11 mouse cellular contexts compared by ENCODE assay signal in the genomic region with DNA sequence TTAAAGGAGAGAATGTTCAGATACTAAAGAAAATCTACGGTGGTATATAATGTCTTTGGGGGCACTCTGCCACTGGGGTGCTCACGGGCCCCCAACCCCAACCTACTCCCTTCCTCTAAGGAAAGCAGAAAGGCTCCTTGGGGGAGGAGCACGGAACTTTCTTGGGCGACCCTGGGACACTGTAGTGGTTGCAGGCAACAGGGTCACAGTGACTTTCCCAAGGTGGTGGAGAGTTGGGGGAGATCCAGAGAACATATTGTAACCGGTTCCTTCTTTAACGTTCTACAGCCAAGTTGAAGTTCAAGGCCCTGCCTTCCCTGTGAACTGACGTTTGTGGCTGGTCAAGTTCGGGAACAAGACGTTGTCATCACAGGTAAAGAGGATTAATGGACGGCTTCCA. TPM values are rescaled to one million over a fixed set of nuclear protein-coding genes. Genes with fewer than 3 reads are reported as not detected.
A peak's percentile ranks its signal among the peaks of the same experiment; 100 is the strongest.
DNase-seq lines count a peak whose midpoint lies in the region; ATAC-seq and TF ChIP-seq lines count a peak whose summit lies in the region.
"Had no signal": no experiment of that assay in that cellular context is flagged by ENCODE, and none has a peak within 500 bp of the region (broad histone marks: within the 10 kb centered on the region; RNA-seq: fewer than 3 reads in every experiment).

No protein-coding gene starts in this region.

- H3K27ac ChIP-seq in heart, embryonic 14.5 days (replicated peaks in 1 of 2; ENCODE audit: control insufficient read depth in 1 of 2, insufficient read depth in 1 of 2, low read depth in 2 of 2, low read length in 2 of 2) = no peak overlapping the region
- no peak overlapping the region for H3K27ac ChIP-seq in lung, embryonic 15.5 days
- no peak overlapping the region for H3K27ac ChIP-seq in intestine, embryonic 15.5 days
- H3K27ac ChIP-seq in liver, postnatal 0 days (ENCODE audit: low read depth) = peak overlapping the region; percentile 95

- TF ChIP-seq CTCF in liver, postnatal 0 days (IDR thresholded peaks at IDR 0.05; ENCODE audit: low read depth) = no peak

- ATAC-seq in heart, embryonic 14.5 days (ENCODE audit: insufficient number of reproducible peaks, insufficient read depth, low FRiP score, low read depth) = no peak
- ATAC-seq in lung, embryonic 15.5 days (ENCODE audit: borderline replicate concordance, extremely low read depth, low FRiP score, low TSS enrichment) = no peak
- ATAC-seq in intestine, embryonic 15.5 days = no peak
- ATAC-seq in liver, postnatal 0 days = no peak

- H3K9me3 ChIP-seq in heart, embryonic 14.5 days (ENCODE audit: control insufficient read depth, low read length) = no peaks in the 10 kb centered on the region
- no peaks in the 10 kb centered on the region for H3K9me3 ChIP-seq in lung, embryonic 15.5 days
- no peaks in the 10 kb centered on the region for H3K9me3 ChIP-seq in intestine, embryonic 15.5 days
- no peaks in the 10 kb centered on the region for H3K9me3 ChIP-seq in liver, postnatal 0 days (ENCODE audit: low read length)

- H3K4me3 ChIP-seq in heart, embryonic 14.5 days (ENCODE audit: control insufficient read depth in 1 of 2, insufficient read depth in 1 of 2, low read depth in 1 of 2, low read length in 2 of 2) = peak overlapping the region in 1 of 2 experiments; percentile 68; a peak in 2 of 4 replicates
- peak overlapping the region; percentile 79 for H3K4me3 ChIP-seq in lung, embryonic 15.5 days
- peak overlapping the region; percentile 81 for H3K4me3 ChIP-seq in intestine, embryonic 15.5 days (replicated peaks)
- H3K4me3 ChIP-seq in liver, postnatal 0 days (ENCODE audit: low read depth, low read length) = peak overlapping the region; percentile 57

- peaks cover 6 to 10% of the 10 kb centered on the region in 2 experiments for H3K4me1 ChIP-seq in heart, embryonic 14.5 days (ENCODE audit: control insufficient read depth in 2 of 2, insufficient read depth in 2 of 2, low read length in 2 of 2)
- H3K4me1 ChIP-seq in lung, embryonic 15.5 days = peaks cover 8% of the 10 kb centered on the region; the same call in 1 of the 2 replicates
- 0 out of 2 replicates have a peak, but pooled peaks cover 10% of the 10 kb centered on the region for H3K4me1 ChIP-seq in intestine, embryonic 15.5 days (replicated peaks)
- H3K4me1 ChIP-seq in liver, postnatal 0 days (ENCODE audit: insufficient read depth) = peaks cover 18% of the 10 kb centered on the region

- H3K27me3 ChIP-seq in heart, embryonic 14.5 days (ENCODE audit: control insufficient read depth, insufficient read depth, low read length) = peaks cover 35% of the 10 kb centered on the region
- peaks cover 52% of the 10 kb centered on the region for H3K27me3 ChIP-seq in lung, embryonic 15.5 days
- peaks cover 19% of the 10 kb centered on the region for H3K27me3 ChIP-seq in intestine, embryonic 15.5 days (replicated peaks)
- H3K27me3 ChIP-seq in liver, postnatal 0 days (ENCODE audit: insufficient read depth, low read length) = peaks cover 26% of the 10 kb centered on the region

- WGBS in heart, embryonic 14.5 days = 45% methylated on average over 10 of the region's 10 CpGs
- WGBS in lung, embryonic 15.5 days = 50% methylated on average over 10 of the region's 10 CpGs
- 55% methylated on average over 10 of the region's 10 CpGs for WGBS in intestine, embryonic 15.5 days
- 42% methylated on average over 10 of the region's 10 CpGs for WGBS in liver, postnatal 0 days (ENCODE audit: insufficient replicate concordance)

- H3K36me3 ChIP-seq in heart, embryonic 14.5 days (ENCODE audit: control insufficient read depth, insufficient read depth, low read length) = no peaks in the 10 kb centered on the region
- no peaks in the 10 kb centered on the region for H3K36me3 ChIP-seq in lung, embryonic 15.5 days
- H3K36me3 ChIP-seq in intestine, embryonic 15.5 days = no peaks in the 10 kb centered on the region
- no peaks in the 10 kb centered on the region for H3K36me3 ChIP-seq in liver, postnatal 0 days (replicated peaks; ENCODE audit: insufficient read depth, low read length)

- DNase-seq in heart, adult 9 months (ENCODE audit: low spot score in 2 of 2) = no peak
- no peak for DNase-seq in lung, postnatal 4 days
- DNase-seq in liver, postnatal 0 days = no peak
- no peak for DNase-seq in retina, embryonic 14.5 days (ENCODE audit: low spot score)
- DNase-seq in layer of hippocampus, adult 9-10 months (ENCODE audit: low spot score) = no peak
- DNase-seq: cerebellum, postnatal 36 days; lung, adult 18-20 months; thymus, postnatal 25 days had no signal

- H3K9ac ChIP-seq in heart, embryonic 14.5 days (ENCODE audit: low read length) = peak overlapping the region; percentile 81
- 0 out of 2 replicates have a peak overlapping the region, but pooled peaks have one; percentile 58 for H3K9ac ChIP-seq in lung, embryonic 15.5 days
- no peak overlapping the region for H3K9ac ChIP-seq in intestine, embryonic 15.5 days
- H3K9ac ChIP-seq in liver, postnatal 0 days (replicated peaks) = peak overlapping the region; percentile 75

- TF ChIP-seq EP300 in liver, postnatal 0 days (IDR thresholded peaks at IDR 0.05; ENCODE audit: low read depth) = no peak

- peak overlapping the region; percentile 89 for H3K4me2 ChIP-seq in heart, embryonic 14.5 days (ENCODE audit: low read length)
- H3K4me2 ChIP-seq in lung, embryonic 15.5 days = peak overlapping the region; percentile 97
- peak overlapping the region; percentile 92 for H3K4me2 ChIP-seq in intestine, embryonic 15.5 days (replicated peaks)
- H3K4me2 ChIP-seq in liver, postnatal 0 days (ENCODE audit: low read depth, low read length) = peak overlapping the region; percentile 78

RNA-seq across cellular contexts. Expression of a gene that starts 1.7 kb away (rescaled TPM):
- 8.8 and 10.6 TPM in 2 replicates for polyA plus RNA-seq in heart, embryonic 14.5 days (2014; fragmentation: Nextera tagmentation; extraction: Ambion mirVana)
- polyA plus RNA-seq in lung, embryonic 15.5 days (2015; fragmentation: Nextera tagmentation; extraction: Ambion mirVana) = 4.3 and 4.9 TPM in 2 replicates
- polyA plus RNA-seq in intestine, embryonic 15.5 days (2015; fragmentation: Nextera tagmentation; extraction: Ambion mirVana) = 18.2 and 19.5 TPM in 2 replicates
- polyA plus RNA-seq in liver, postnatal 0 days (2015; fragmentation: Nextera tagmentation; extraction: Ambion mirVana) = 169 and 185 TPM in 2 replicates
